Mouse (Mus musculus): ENCODE results near the gene Ppfia3. TPM values are rescaled to one million over a fixed set of nuclear protein-coding genes. Genes with fewer than 3 reads are reported as not detected.

The Ppfia3 gene
- polyA plus RNA-seq, 1 experiment, result not detected

DNA sequence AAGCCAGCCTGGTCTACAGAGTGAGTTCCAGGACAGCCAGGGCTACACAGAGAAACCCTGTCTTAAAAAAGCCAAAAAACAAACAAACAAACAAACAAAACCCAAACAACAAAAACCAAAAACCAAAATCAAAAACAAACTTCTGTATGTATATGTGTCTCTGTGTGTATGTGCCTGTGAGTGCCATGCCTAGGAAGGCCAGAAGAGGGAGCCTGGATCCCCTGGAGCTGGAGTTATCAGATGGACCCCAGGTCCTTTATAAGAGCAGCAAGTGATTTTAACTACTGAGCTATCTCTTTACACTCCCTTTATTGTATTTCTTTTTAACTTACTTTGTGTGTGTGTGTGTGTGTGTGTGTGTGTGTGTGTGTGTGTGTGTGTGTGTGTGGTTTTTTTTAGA is 41.0 kb downstream of the Ppfia3 start:
- no peaks in the 10 kb centered on the region for H3K4me1 ChIP-seq (ENCODE audit: control insufficient read depth, insufficient read depth, low read length)
- H3K4me3 ChIP-seq (replicated peaks; ENCODE audit: control insufficient read depth, low read depth, low read length), result no peak overlapping the region
- TF ChIP-seq POLR2A (IDR thresholded peaks at IDR 0.05; ENCODE audit: borderline replicate concordance, control insufficient read depth, low read depth, low read length) (no peak), CTCF (IDR thresholded peaks at IDR 0.05; ENCODE audit: control insufficient read depth, insufficient read depth, low read length) (no peak)
- H3K27ac ChIP-seq (ENCODE audit: control insufficient read depth, insufficient read depth, low read depth, low read length, poor library complexity), result no peak overlapping the region

DNA sequence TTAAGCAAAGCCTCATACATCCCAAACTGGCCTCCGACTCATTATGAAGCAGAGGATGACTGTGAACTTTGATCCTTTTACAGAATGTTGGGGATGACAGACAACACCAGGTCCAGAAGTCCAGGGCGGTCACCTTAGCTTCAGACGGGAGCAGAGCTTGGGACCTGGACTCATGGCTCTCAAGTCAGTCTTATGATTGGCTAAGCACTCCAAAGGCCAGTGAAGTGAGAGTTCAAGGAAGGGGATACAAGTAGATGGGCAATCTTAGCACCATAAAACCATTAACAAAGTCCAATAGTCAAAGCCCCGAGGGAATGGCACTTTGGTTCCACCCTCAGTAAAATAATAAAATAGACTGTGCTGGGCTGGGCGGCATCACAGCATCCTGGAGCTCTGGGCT is 43.8 kb downstream of the Ppfia3 start:
- Histone ChIP-seq H3K4me1 (ENCODE audit: control insufficient read depth, insufficient read depth, low read length) (no peaks in the 10 kb centered on the region), H3K27ac (ENCODE audit: control insufficient read depth, insufficient read depth, low read depth, low read length, poor library complexity) (no peak overlapping the region), H3K4me3 (replicated peaks; ENCODE audit: control insufficient read depth, low read depth, low read length) (no peak overlapping the region)
- no peak for TF ChIP-seq CTCF (IDR thresholded peaks at IDR 0.05; ENCODE audit: control insufficient read depth, insufficient read depth, low read length)
- TF ChIP-seq POLR2A (IDR thresholded peaks at IDR 0.05; ENCODE audit: borderline replicate concordance, control insufficient read depth, low read depth, low read length), result no peak
- WGBS, result 79% methylated on average over 5 of the region's 5 CpGs

DNA sequence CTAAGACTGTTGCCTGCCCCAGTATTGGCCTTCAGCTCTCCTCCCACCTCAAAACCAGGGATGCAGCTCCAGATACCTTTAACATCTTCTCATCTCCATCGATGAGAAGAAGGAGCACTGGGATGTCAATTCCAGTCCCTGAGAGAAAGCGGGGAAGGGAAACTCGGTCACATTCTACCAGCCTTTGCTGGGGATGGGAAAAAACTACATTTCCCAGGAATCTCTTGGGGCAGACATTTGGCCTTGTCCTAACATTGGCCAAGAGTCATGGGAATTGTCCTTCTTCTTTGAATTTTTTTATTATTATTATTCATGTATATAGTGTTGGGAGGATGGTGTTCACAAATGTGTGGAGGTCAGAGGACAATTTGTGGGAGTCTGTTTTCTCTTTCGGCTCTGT is 44.6 kb downstream of the Ppfia3 start:
- H3K27ac ChIP-seq (ENCODE audit: control insufficient read depth, insufficient read depth, low read depth, low read length, poor library complexity), result no peak overlapping the region
- no peak for TF ChIP-seq POLR2A (IDR thresholded peaks at IDR 0.05; ENCODE audit: borderline replicate concordance, control insufficient read depth, low read depth, low read length)
- H3K4me3 ChIP-seq (replicated peaks; ENCODE audit: control insufficient read depth, low read depth, low read length), result no peak overlapping the region
- WGBS, result 84% methylated on average over 4 of the region's 4 CpGs
- no peaks in the 10 kb centered on the region for H3K4me1 ChIP-seq (ENCODE audit: control insufficient read depth, insufficient read depth, low read length)

- Histone ChIP-seq H3K27ac (ENCODE audit: control insufficient read depth, insufficient read depth, low read depth, low read length, poor library complexity) (no peak overlapping the region), H3K4me3 (replicated peaks; ENCODE audit: control insufficient read depth, low read depth, low read length) (no peak overlapping the region), H3K4me1 (ENCODE audit: control insufficient read depth, insufficient read depth, low read length) (no peaks in the 10 kb centered on the region)
- 88% methylated on average over 14 of the region's 14 CpGs for WGBS
- TF ChIP-seq CTCF (IDR thresholded peaks at IDR 0.05; ENCODE audit: control insufficient read depth, insufficient read depth, low read length), result no peak
- TF ChIP-seq POLR2A (IDR thresholded peaks at IDR 0.05; ENCODE audit: borderline replicate concordance, control insufficient read depth, low read depth, low read length), result no peak
Measured at GRCm38 (mm10) chr7:45316536-45316935, 50.3 kb downstream of the Ppfia3 start.

DNA sequence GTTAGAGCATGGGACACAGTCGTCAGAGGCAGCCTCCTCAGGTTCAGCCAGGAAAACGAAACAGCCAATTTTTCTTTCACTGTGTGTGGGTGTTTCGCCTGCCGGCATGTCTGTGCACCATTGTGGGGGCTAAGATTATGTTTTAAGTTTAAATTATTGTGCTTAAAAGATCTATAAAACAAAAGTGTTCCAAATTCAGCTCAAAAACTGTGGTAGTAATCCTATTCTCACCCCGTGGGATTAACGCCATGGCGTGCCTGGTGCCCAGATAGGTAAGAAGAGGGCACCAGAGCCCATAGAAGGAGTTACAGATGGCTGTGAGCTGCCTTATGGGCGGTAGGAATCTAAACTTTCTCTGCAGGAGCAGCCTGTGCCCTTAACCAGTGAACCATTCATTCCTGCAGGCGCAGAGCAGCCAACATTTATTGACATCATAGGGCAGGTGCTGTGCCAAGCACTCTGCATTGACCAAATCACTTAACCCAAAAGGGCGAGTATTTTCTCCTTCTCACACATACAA is 51.6 kb downstream of the Ppfia3 start:
- Histone ChIP-seq H3K4me3 (replicated peaks; ENCODE audit: control insufficient read depth, low read depth, low read length) (no peak overlapping the region), H3K27ac (ENCODE audit: control insufficient read depth, insufficient read depth, low read depth, low read length, poor library complexity) (no peak overlapping the region), H3K4me1 (ENCODE audit: control insufficient read depth, insufficient read depth, low read length) (no peaks in the 10 kb centered on the region)
- no peak for TF ChIP-seq CTCF (IDR thresholded peaks at IDR 0.05; ENCODE audit: control insufficient read depth, insufficient read depth, low read length)
- TF ChIP-seq POLR2A (IDR thresholded peaks at IDR 0.05; ENCODE audit: borderline replicate concordance, control insufficient read depth, low read depth, low read length), result no peak
- WGBS, result 79% methylated on average over 10 of the region's 10 CpGs

- no peak overlapping the region for H3K4me3 ChIP-seq (replicated peaks; ENCODE audit: control insufficient read depth, low read depth, low read length)
- H3K4me1 ChIP-seq (ENCODE audit: control insufficient read depth, insufficient read depth, low read length), result peaks cover 2% of the 10 kb centered on the region; the same call in 1 of the 2 replicates
- no peak overlapping the region for H3K27ac ChIP-seq (ENCODE audit: control insufficient read depth, insufficient read depth, low read depth, low read length, poor library complexity)
- 56% methylated on average over 9 of the region's 9 CpGs for WGBS
- TF ChIP-seq CTCF (IDR thresholded peaks at IDR 0.05; ENCODE audit: control insufficient read depth, insufficient read depth, low read length) (no peak), POLR2A (IDR thresholded peaks at IDR 0.05; ENCODE audit: borderline replicate concordance, control insufficient read depth, low read depth, low read length) (no peak)
Measured at GRCm38 (mm10) chr7:45313495-45313894, 53.3 kb downstream of the Ppfia3 start.

DNA sequence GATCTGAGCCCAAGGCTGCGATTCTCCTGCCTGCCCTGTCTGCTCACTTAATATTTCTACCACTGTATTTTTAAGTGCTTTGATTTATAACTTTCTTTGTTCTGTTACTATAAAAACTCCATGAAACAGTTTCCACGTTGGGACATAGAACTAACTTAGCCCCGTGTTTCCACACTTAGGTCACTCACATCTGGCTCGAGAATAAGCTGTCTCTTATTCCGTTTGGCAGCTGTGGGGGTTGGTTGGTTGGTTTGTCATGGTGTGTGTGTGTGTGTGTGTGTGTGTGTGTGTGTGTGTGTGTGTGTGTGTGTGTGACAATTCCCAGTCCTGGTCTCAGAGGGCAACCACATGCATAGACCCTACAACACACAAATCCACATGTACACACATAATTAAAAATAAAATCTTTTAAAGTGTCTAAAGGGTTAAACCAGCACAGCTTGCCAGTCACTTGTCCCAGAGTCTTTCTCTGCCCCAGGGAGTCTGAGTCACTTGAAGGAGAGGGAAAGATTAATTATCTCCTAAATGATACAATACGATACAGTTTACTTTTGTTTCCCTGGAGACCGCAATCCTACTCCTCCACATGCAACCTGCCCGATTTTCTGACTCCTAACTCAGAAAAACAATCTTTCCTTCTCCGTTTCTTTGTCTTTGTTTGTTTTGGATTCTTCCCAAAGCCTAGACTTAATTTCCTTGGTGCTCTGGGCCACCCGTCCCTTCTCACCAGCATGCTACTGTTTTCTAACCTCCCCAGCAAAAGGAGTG is 53.9 kb downstream of the Ppfia3 start:
- H3K4me1 ChIP-seq (ENCODE audit: control insufficient read depth, insufficient read depth, low read length), result peaks cover 2% of the 10 kb centered on the region; the same call in 1 of the 2 replicates
- H3K4me3 ChIP-seq (replicated peaks; ENCODE audit: control insufficient read depth, low read depth, low read length), result no peak overlapping the region
- H3K27ac ChIP-seq (ENCODE audit: control insufficient read depth, insufficient read depth, low read depth, low read length, poor library complexity), result no peak overlapping the region
- WGBS, result 68% methylated on average over 10 of the region's 10 CpGs
- TF ChIP-seq POLR2A (IDR thresholded peaks at IDR 0.05; ENCODE audit: borderline replicate concordance, control insufficient read depth, low read depth, low read length), result no peak
- no peak for TF ChIP-seq CTCF (IDR thresholded peaks at IDR 0.05; ENCODE audit: control insufficient read depth, insufficient read depth, low read length)

DNA sequence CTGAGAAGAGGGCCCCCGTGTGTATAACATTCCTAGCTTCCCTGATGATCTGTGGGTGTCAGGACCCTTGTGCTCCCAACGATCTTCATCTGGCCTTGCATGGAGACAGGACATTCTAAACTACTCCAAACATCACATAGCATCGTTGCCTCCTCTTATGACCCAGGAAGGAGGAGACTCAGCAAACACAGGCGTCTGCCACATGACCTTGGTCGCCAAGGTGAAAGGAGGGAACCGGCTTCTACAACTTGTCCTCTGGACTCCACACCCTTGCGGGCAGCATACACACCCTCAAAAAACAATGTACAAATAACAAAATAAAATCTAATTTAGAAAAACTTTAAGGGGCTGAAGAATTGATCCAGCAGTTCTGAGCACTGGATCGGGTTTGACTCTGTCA is 54.8 kb downstream of the Ppfia3 start:
- no peak for TF ChIP-seq CTCF (IDR thresholded peaks at IDR 0.05; ENCODE audit: control insufficient read depth, insufficient read depth, low read length)
- TF ChIP-seq POLR2A (IDR thresholded peaks at IDR 0.05; ENCODE audit: borderline replicate concordance, control insufficient read depth, low read depth, low read length), result no peak
- Histone ChIP-seq H3K27ac (ENCODE audit: control insufficient read depth, insufficient read depth, low read depth, low read length, poor library complexity) (no peak overlapping the region), H3K4me3 (replicated peaks; ENCODE audit: control insufficient read depth, low read depth, low read length) (no peak overlapping the region), H3K4me1 (ENCODE audit: control insufficient read depth, insufficient read depth, low read length) (peaks cover 2% of the 10 kb centered on the region; the same call in 1 of the 2 replicates)
- WGBS, result 76% methylated on average over 8 of the region's 8 CpGs

All from bone marrow, adult 2 months (tissue).